Mouse (Mus musculus) MEL (cell line): Measurements from ENCODE around the gene Egr4. TPM values are rescaled to one million over a fixed set of nuclear protein-coding genes. Genes with fewer than 3 reads are reported as not detected.

Experiments
- DNase-seq: peaks from one replicate; pipeline ENCODE4 v3.0.0; 2011; ENCODE audit warnings: low read depth, low spot score
- H3K27ac ChIP-seq: 2 replicates; pipeline ENCODE4 v1.5.1; 2012; ENCODE audit warnings: low read depth, mild to moderate bottlenecking, control low read depth, low read length, moderate library complexity; ENCODE audit not compliant: control insufficient read depth
- H3K27me3 ChIP-seq, 2 experiments: fragments of 150-350 bp in 1 of 2; sonication (generic) in 1 of 2; 2 replicates each; pipeline ENCODE4 v1.6.1; 2012; ENCODE audit warnings: low read length in 2 of 2, mild to moderate bottlenecking in 2 of 2, improper control_type of control experiment in 1 of 2, moderate library complexity in 1 of 2; ENCODE audit not compliant: insufficient read depth in 2 of 2, control insufficient read depth in 1 of 2
- H3K36me3 ChIP-seq, 2 experiments: 2 replicates each; pipeline ENCODE4 v1.6.1; 2012 to 2014; ENCODE audit warnings: low read length in 2 of 2, improper control_type of control experiment in 1 of 2, inconsistent platforms in 1 of 2, mild to moderate bottlenecking in 1 of 2; ENCODE audit not compliant: insufficient read depth in 2 of 2, control insufficient read depth in 1 of 2
- H3K4me1 ChIP-seq, 2 experiments: fragments of 150-350 bp in 1 of 2; sonication (generic) in 1 of 2; 2 replicates each; pipeline ENCODE4 v1.6.1; 2012; ENCODE audit warnings: low read length in 2 of 2, improper control_type of control experiment in 1 of 2, mild to moderate bottlenecking in 1 of 2; ENCODE audit not compliant: insufficient read depth in 2 of 2, control insufficient read depth in 1 of 2
- H3K4me3 ChIP-seq, 2 experiments: fragments of 150-350 bp in 1 of 2; sonication (generic) in 1 of 2; 2 replicates each; pipeline ENCODE4 v1.5.1; 2012; ENCODE audit warnings: low read depth in 2 of 2, low read length in 2 of 2, mild to moderate bottlenecking in 2 of 2, moderate library complexity in 2 of 2, control low read depth in 1 of 2, improper control_type of control experiment in 1 of 2; ENCODE audit not compliant: control insufficient read depth in 1 of 2, insufficient read depth in 1 of 2
- H3K79me2 ChIP-seq: 2 replicates; pipeline ENCODE4 v1.6.1; 2012; ENCODE audit warnings: mild to moderate bottlenecking, low read length, moderate library complexity; ENCODE audit not compliant: control insufficient read depth, poor library complexity, insufficient read depth
- H3K9ac ChIP-seq: 2 replicates; pipeline ENCODE4 v1.6.1; 2012; ENCODE audit warnings: low read depth, mild to moderate bottlenecking, control low read depth, low read length, moderate library complexity; ENCODE audit not compliant: control insufficient read depth, poor library complexity, severe bottlenecking
- H3K9me3 ChIP-seq: fragments of 150-350 bp; sonication (generic); replicated peaks from 2 replicates; pipeline ENCODE4 v1.6.1; 2012; ENCODE audit warnings: mild to moderate bottlenecking, low read length, improper control_type of control experiment, moderate library complexity; ENCODE audit not compliant: insufficient read depth
- CHD2 ChIP-seq: IDR thresholded peaks from 2 replicates; pipeline ENCODE4 v1.6.1; 2011; ENCODE audit warnings: low read length, improper control_type of control experiment
- E2F4 ChIP-seq: IDR thresholded peaks from 2 replicates; pipeline ENCODE4 v1.6.1; 2011; ENCODE audit warnings: low read depth, low read length, improper control_type of control experiment, borderline replicate concordance
- ELF1 ChIP-seq: IDR thresholded peaks from 2 replicates; pipeline ENCODE4 v1.6.1; 2014; ENCODE audit warnings: low read depth, mild to moderate bottlenecking, inconsistent platforms, low read length, improper control_type of control experiment, moderate library complexity
- EP300 ChIP-seq, 2 experiments: IDR thresholded peaks; 2 replicates each; pipeline ENCODE4 v1.6.1; 2011; ENCODE audit warnings: improper control_type of control experiment in 2 of 2, low read length in 2 of 2, low read depth in 1 of 2, mild to moderate bottlenecking in 1 of 2
- ETS1 ChIP-seq: IDR thresholded peaks from 2 replicates; pipeline ENCODE4 v1.6.1; 2012; ENCODE audit warnings: low read depth, mild to moderate bottlenecking, inconsistent platforms, low read length, improper control_type of control experiment, moderate library complexity
- GATA1 ChIP-seq: IDR thresholded peaks from 2 replicates; pipeline ENCODE4 v1.6.1; 2011; ENCODE audit warnings: low read depth, low read length, improper control_type of control experiment
- HCFC1 ChIP-seq: IDR thresholded peaks from 2 replicates; pipeline ENCODE4 v1.6.1; 2012; ENCODE audit warnings: low read depth, mild to moderate bottlenecking, inconsistent platforms, low read length, improper control_type of control experiment, moderate library complexity
- JUND ChIP-seq: IDR thresholded peaks from 2 replicates; pipeline ENCODE4 v1.6.1; 2011; ENCODE audit warnings: low read depth, mild to moderate bottlenecking, improper control_type of control experiment, low read length
- MAX ChIP-seq: IDR thresholded peaks from 2 replicates; pipeline ENCODE4 v1.6.1; 2011; ENCODE audit warnings: low read length, improper control_type of control experiment
- MXI1 ChIP-seq: IDR thresholded peaks from 2 replicates; pipeline ENCODE4 v1.6.1; 2011; ENCODE audit warnings: mild to moderate bottlenecking, low read depth, low read length, improper control_type of control experiment
- MYB ChIP-seq: IDR thresholded peaks from 2 replicates; pipeline ENCODE4 v1.6.1; 2011; ENCODE audit warnings: mild to moderate bottlenecking, low read depth, low read length, improper control_type of control experiment
- MYC ChIP-seq: IDR thresholded peaks from 2 replicates; pipeline ENCODE4 v1.6.1; 2011; ENCODE audit warnings: low read depth, mild to moderate bottlenecking, low read length, improper control_type of control experiment, moderate library complexity
- NELFE ChIP-seq: IDR thresholded peaks from 2 replicates; pipeline ENCODE4 v1.6.1; 2011; ENCODE audit warnings: low read depth, low read length, improper control_type of control experiment
- NRF1 ChIP-seq: IDR thresholded peaks from 2 replicates; pipeline ENCODE4 v1.6.1; 2014; ENCODE audit warnings: low read depth, mild to moderate bottlenecking, inconsistent platforms, low read length, improper control_type of control experiment, moderate library complexity; ENCODE audit not compliant: poor library complexity, insufficient read depth, severe bottlenecking
- POLR2A ChIP-seq, 2 experiments: IDR thresholded peaks; 2 replicates each; pipeline ENCODE4 v1.6.1; 2011 to 2012; ENCODE audit warnings: low read length in 2 of 2, mild to moderate bottlenecking in 2 of 2, control low read depth in 1 of 2, improper control_type of control experiment in 1 of 2, low read depth in 1 of 2, moderate library complexity in 1 of 2; ENCODE audit not compliant: control insufficient read depth in 1 of 2, insufficient read depth in 1 of 2, poor library complexity in 1 of 2
- POLR2AphosphoS5 ChIP-seq: IDR thresholded peaks from 2 replicates; pipeline ENCODE4 v1.6.1; 2012; ENCODE audit warnings: low read depth, borderline replicate concordance, mild to moderate bottlenecking, inconsistent platforms, low read length, moderate library complexity, mixed read lengths
- RAD21 ChIP-seq: IDR thresholded peaks from 2 replicates; pipeline ENCODE4 v1.6.1; 2011; ENCODE audit warnings: mild to moderate bottlenecking, low read depth, low read length, improper control_type of control experiment
- RCOR1 ChIP-seq: IDR thresholded peaks from 2 replicates; pipeline ENCODE4 v1.6.1; 2012; ENCODE audit warnings: low read depth, mild to moderate bottlenecking, inconsistent platforms, low read length, improper control_type of control experiment
- SIN3A ChIP-seq: IDR thresholded peaks from 2 replicates; pipeline ENCODE4 v1.6.1; 2012; ENCODE audit warnings: low read length, improper control_type of control experiment, inconsistent platforms
- SMC3 ChIP-seq: IDR thresholded peaks from 2 replicates; pipeline ENCODE4 v1.6.1; 2011; ENCODE audit warnings: low read depth, low read length, improper control_type of control experiment
- TBP ChIP-seq: IDR thresholded peaks from 2 replicates; pipeline ENCODE4 v1.8.0; 2011; ENCODE audit warnings: low read depth, low read length, improper control_type of control experiment
- TCF12 ChIP-seq: IDR thresholded peaks from 2 replicates; pipeline ENCODE4 v1.6.1; 2014; ENCODE audit warnings: low read depth, mild to moderate bottlenecking, inconsistent platforms, low read length, improper control_type of control experiment, moderate library complexity
- UBTF ChIP-seq: IDR thresholded peaks from 2 replicates; pipeline ENCODE4 v1.6.1; 2012; ENCODE audit warnings: low read depth, mild to moderate bottlenecking, inconsistent platforms, low read length, improper control_type of control experiment, moderate library complexity, borderline replicate concordance; ENCODE audit not compliant: insufficient read depth
- ZKSCAN1 ChIP-seq: IDR thresholded peaks from 2 replicates; pipeline ENCODE4 v1.6.1; 2012; ENCODE audit warnings: low read depth, mild to moderate bottlenecking, inconsistent platforms, low read length, improper control_type of control experiment, moderate library complexity
- ZNF384 ChIP-seq: IDR thresholded peaks from 2 replicates; pipeline ENCODE4 v1.6.1; 2012; ENCODE audit warnings: low read depth, mild to moderate bottlenecking, inconsistent platforms, low read length, improper control_type of control experiment
- polyA plus RNA-seq, 2 experiments: library from polyadenylated mRNA; stranded (reverse) in 1 of 2; unstranded in 1 of 2; fragments of >175 nt in 1 of 2; fragments of >200 nt in 1 of 2; gene quantifications; 2 replicates each; pipeline versions ENCODE4 v1.2.1 to v1.2.4; 2012; ENCODE audit warnings: low replicate concordance in 2 of 2, low read depth in 1 of 2; ENCODE audit not compliant: insufficient read length in 2 of 2, insufficient read depth in 1 of 2, missing spikeins in 1 of 2
- total RNA-seq: library from RNA; depleted of rRNA; stranded (reverse); fragments of 300-350 nt; gene quantifications from 2 replicates; pipeline ENCODE4 v1.2.3, GENCODE M21; 2012

The Egr4 gene
- total and polyA plus RNA-seq, 3 experiments, result not detected

DNA sequence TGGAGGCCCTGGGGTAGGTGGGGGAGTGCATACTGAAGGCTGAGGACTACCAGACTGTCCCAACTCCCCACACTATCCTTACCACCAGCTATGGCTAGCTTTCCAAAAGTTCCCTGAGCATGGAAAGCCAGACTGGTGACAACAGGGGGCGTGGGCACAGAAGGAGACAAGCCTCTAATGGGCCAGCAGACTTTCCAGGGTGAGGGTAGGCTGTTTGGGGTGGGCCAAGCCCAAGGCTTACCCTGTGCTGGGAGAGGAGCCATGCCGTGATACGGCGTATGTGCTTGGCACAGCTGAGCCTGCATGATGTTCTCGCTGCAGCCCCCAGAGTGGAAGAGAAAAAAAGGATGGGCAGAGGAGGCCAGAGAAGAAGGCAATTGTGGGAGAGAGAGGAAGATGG, 33.4 kb downstream of the Egr4 start:
- no peaks in the 10 kb centered on the region for H3K36me3 ChIP-seq
- H3K9me3 ChIP-seq, result no peaks in the 10 kb centered on the region
- H3K79me2 ChIP-seq, result no peaks in the 10 kb centered on the region
- no peak for DNase-seq
- no peak overlapping the region for H3K27ac ChIP-seq
- H3K27me3 ChIP-seq, result no peaks in the 10 kb centered on the region
- TF ChIP-seq MYB (no peak), EP300 (IDR thresholded peaks at IDR 0.05; ENCODE audit: low read depth in 1 of 2, low read length in 2 of 2) (no peak), RAD21 (no peak), NRF1 (no peak), MYC (no peak), MAX (no peak), GATA1 (no peak), TBP (no peak), HCFC1 (no peak), NELFE (no peak), JUND (no peak)
- TF ChIP-seq, all 39 proteins: peak for 0
- Histone ChIP-seq H3K9ac (no peak overlapping the region), H3K4me1 (no peaks in the 10 kb centered on the region), H3K4me3 (no peak overlapping the region)

DNA sequence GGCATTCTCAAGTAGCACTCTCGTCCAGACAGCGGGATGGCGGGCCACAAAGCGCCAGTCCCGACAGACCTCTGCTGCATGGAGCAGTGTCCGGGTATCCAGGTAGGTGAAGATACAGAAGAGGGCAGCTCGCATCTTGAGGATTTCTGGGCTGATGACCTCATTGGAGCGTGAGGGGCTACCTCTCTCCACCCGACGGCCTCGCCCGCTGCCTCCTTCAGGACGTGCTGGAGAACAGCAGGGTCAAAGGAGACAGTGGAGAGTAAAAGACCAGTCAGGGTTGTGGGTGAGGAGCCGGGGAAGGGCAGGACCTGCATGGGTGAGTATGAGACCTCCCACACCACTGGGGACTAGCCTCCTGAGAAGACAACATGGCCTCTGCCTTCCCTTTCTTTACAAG, 35.0 kb downstream of the Egr4 start:
- H3K4me3 ChIP-seq, result no peak overlapping the region
- DNase-seq, result no peak
- no peaks in the 10 kb centered on the region for H3K27me3 ChIP-seq
- no peak overlapping the region for H3K27ac ChIP-seq
- no peaks in the 10 kb centered on the region for H3K79me2 ChIP-seq
- H3K4me1 ChIP-seq, result no peaks in the 10 kb centered on the region
- H3K36me3 ChIP-seq, result no peaks in the 10 kb centered on the region
- H3K9me3 ChIP-seq, result no peaks in the 10 kb centered on the region
- TF ChIP-seq TCF12 (no peak), UBTF (no peak), SIN3A (no peak), CHD2 (no peak), ZNF384 (no peak), ETS1 (no peak), TBP (no peak), RCOR1 (no peak), ZKSCAN1 (no peak), POLR2A (IDR thresholded peaks at IDR 0.05; ENCODE audit: control insufficient read depth in 1 of 2, insufficient read depth in 1 of 2, low read depth in 1 of 2, low read length in 2 of 2, poor library complexity in 1 of 2) (no peak), E2F4 (no peak), ELF1 (no peak), RAD21 (no peak), POLR2AphosphoS5 (no peak), SMC3 (no peak), MXI1 (no peak), HCFC1 (no peak)
- no peak overlapping the region for H3K9ac ChIP-seq
